Mouse (Mus musculus): ENCODE measurements around the gene Apc2. TPM values are rescaled to one million over a fixed set of nuclear protein-coding genes. Genes with fewer than 3 reads are reported as not detected.

Apc2 gene
- total and polyA plus RNA-seq, 3 experiments: 0.07 to 0.13 TPM; not detected in 1

DNA sequence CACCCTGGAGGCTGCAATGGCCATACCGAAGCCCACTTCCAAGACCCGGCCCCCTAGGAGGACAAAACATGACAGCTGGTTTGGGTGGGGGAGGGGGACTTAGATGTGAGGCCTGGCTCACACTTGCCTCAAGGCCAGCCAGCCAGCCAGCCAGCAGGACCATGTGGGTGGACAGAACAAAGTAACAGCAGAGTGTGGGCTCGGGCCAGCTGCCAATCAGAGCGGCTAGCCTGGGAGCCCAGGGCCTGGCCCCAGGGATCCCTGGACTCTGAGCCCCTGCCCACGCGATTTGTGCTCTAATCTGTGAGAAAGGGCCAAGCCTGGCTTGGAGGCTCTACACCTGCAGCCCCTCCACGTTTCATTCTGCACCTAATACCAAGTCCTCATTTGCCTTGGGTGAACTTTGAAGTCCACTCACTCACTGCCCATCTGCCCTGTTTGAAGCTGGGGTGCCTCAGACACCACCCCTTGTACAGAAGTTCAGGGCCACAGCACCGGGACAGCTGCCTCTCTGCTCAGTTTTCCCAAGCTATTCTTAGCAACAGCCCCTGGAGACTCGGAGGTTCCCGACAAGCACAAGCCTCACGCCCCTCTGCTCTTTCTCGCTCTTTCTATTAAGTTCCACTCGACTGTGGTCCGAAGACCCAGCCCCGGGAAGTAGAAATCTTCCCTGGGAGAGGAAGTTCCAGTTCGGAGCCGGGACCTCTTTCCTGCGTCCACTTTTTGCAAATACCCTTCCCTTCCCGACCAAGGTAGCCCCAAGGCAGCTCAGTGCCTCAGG, 35.7 kb upstream of the Apc2 start:
- dilution Hi-C loops (cut with MboI; ENCODE audit: extremely low pct_ligation_motif_present, extremely low pct_unique_long_range_greater_than_20kb, low sequenced_read_pairs) (no loop called here), in situ Hi-C loops (cut with MboI; ENCODE audit: low pct_ligation_motif_present, low pct_unique_long_range_greater_than_20kb, low sequenced_read_pairs) (no loop called here)
- Histone ChIP-seq H3K9ac (ENCODE audit: insufficient read depth, low read depth) (no peak overlapping the region), H3K4me2 (ENCODE audit: insufficient read depth, low read depth, poor library complexity, severe bottlenecking) (peak overlapping the region; percentile 94), H3K36me3 (replicated peaks in 1 of 2; ENCODE audit: control insufficient read depth in 1 of 2, insufficient read depth in 1 of 2, low read length in 1 of 2) (peaks cover 41 to 47% of the 10 kb centered on the region in 2 experiments), H3K4me1 (ENCODE audit: control insufficient read depth in 1 of 2, insufficient read depth in 2 of 2) (peaks cover 7 to 26% of the 10 kb centered on the region in 2 experiments), H3K27ac (ENCODE audit: insufficient read depth, low read depth) (no peak overlapping the region), H3K79me2 (replicated peaks; ENCODE audit: control insufficient read depth, extremely low read depth, insufficient read depth, poor library complexity, severe bottlenecking) (peaks cover 2% of the 10 kb centered on the region; the same call in 1 of the 2 replicates), H3K9me3 (replicated peaks; ENCODE audit: low read length) (no peaks in the 10 kb centered on the region), H3K4me3 (replicated peaks in 1 of 3; ENCODE audit: low read depth in 2 of 3, low read length in 2 of 3, poor library complexity in 1 of 3) (peak overlapping the region in 1 of 3 experiments; percentile 31), H3K27me3 (replicated peaks) (no peaks in the 10 kb centered on the region)
- no peak for DNase-seq (ENCODE audit: extremely low read depth)
- TF ChIP-seq MAZ (IDR thresholded peaks at IDR 0.05; ENCODE audit: low read depth, low read length) (no peak), SIN3A (IDR thresholded peaks at IDR 0.05; ENCODE audit: low read length) (0 out of 2 replicates have a peak, but pooled peaks have one; percentile 3), MXI1 (IDR thresholded peaks at IDR 0.05; ENCODE audit: low read depth, low read length) (no peak), CTCF (conservative IDR thresholded peaks at IDR 0.05 in 1 of 2, IDR thresholded peaks at IDR 0.05 in 1 of 2; ENCODE audit: low read depth in 2 of 2, low read length in 2 of 2) (no peak), MYC (IDR thresholded peaks at IDR 0.05; ENCODE audit: low read depth, low read length) (no peak), RAD21 (IDR thresholded peaks at IDR 0.05; ENCODE audit: low read depth, low read length) (no peak), ZKSCAN1 (IDR thresholded peaks at IDR 0.05; ENCODE audit: borderline replicate concordance, low read depth, low read length) (no peak)

GRCm38 (mm10) chr10:80260642-80261584, 34.9 kb upstream of the Apc2 start, which contains the start of the genes Gamt and Dazap1:
Gene Gamt, minus strand, starts transcription at chr10:80261012.
Gene Dazap1, plus strand, starts transcription at chr10:80261486.
- peak; percentile 96 for DNase-seq (ENCODE audit: extremely low read depth)
- no peak for TF ChIP-seq IRF4 (IDR thresholded peaks at IDR 0.05; ENCODE audit: low read depth, low read length)
- TF ChIP-seq MAZ (IDR thresholded peaks at IDR 0.05; ENCODE audit: low read depth, low read length): peak; percentile 67
- TF ChIP-seq USF1 (IDR thresholded peaks at IDR 0.05; ENCODE audit: low read depth, low read length): no peak
- peak; percentile 42; the same call in 1 of the 2 replicates for TF ChIP-seq NRF1 (IDR thresholded peaks at IDR 0.05; ENCODE audit: low read depth, low read length)
- 0 out of 2 replicates have a peak, but pooled peaks have one; percentile 13 for TF ChIP-seq ELF1 (IDR thresholded peaks at IDR 0.05; ENCODE audit: low read depth, low read length)
- Histone ChIP-seq H3K27ac (ENCODE audit: insufficient read depth, low read depth) (peak within 1 kb of the TSS; percentile 67), H3K9ac (ENCODE audit: insufficient read depth, low read depth) (peak within 1 kb of the TSS; percentile 80), H3K27me3 (replicated peaks) (no peaks in the 10 kb centered on the region), H3K9me3 (replicated peaks; ENCODE audit: low read length) (no peaks in the 10 kb centered on the region), H3K36me3 (replicated peaks in 1 of 2; ENCODE audit: control insufficient read depth in 1 of 2, insufficient read depth in 1 of 2, low read length in 1 of 2) (peaks cover 32 to 39% of the 10 kb centered on the region in 2 experiments), H3K4me2 (ENCODE audit: insufficient read depth, low read depth, poor library complexity, severe bottlenecking) (peak within 1 kb of the TSS; percentile 94), H3K79me2 (replicated peaks; ENCODE audit: control insufficient read depth, extremely low read depth, insufficient read depth, poor library complexity, severe bottlenecking) (peaks cover 11% of the 10 kb centered on the region), H3K4me1 (ENCODE audit: control insufficient read depth in 1 of 2, insufficient read depth in 2 of 2) (peaks cover 7 to 26% of the 10 kb centered on the region in 2 experiments), H3K4me3 (replicated peaks in 1 of 3; ENCODE audit: low read depth in 2 of 3, low read length in 2 of 3, poor library complexity in 1 of 3) (peak within 1 kb of the TSS; percentile 60 to 73 (median 68))
- dilution Hi-C loops (cut with MboI; ENCODE audit: extremely low pct_ligation_motif_present, extremely low pct_unique_long_range_greater_than_20kb, low sequenced_read_pairs): no loop called here
- in situ Hi-C loops (cut with MboI; ENCODE audit: low pct_ligation_motif_present, low pct_unique_long_range_greater_than_20kb, low sequenced_read_pairs): no loop called here
